Mouse (Mus musculus): ENCODE data around the gene Mfsd14b. TPM values are rescaled to one million over a fixed set of nuclear protein-coding genes. Genes with fewer than 3 reads are reported as not detected.

Gene Mfsd14b
- total RNA-seq, 2 experiments from 2014 or later, result 43.4 to 45.4 TPM

Other genes with a start within 250 kb of the Mfsd14b start
- 1 to 10 TPM; 4.9 to 6.0 TPM for gene Cntnap3, start 209.0 kb downstream of the Mfsd14b start, total RNA-seq (2021)
- not detected for gene Spata31, start 195.6 kb downstream of the Mfsd14b start, total RNA-seq (2021)
- under 1 TPM in 1 of 2 experiments, not detected in 1; 0.10 TPM for gene Spata31d1c, start 79.9 kb downstream of the Mfsd14b start, total RNA-seq (2021)
- not detected for gene Prss47, start 60.2 kb downstream of the Mfsd14b start, total RNA-seq (2021)
- gene Olfr465-ps1, start 25.1 kb upstream of the Mfsd14b start, total RNA-seq (2021), result not detected
- gene Olfr466, start 37.3 kb upstream of the Mfsd14b start, total RNA-seq (2021), result not detected
- under 1 TPM; 0.35 to 0.50 TPM for gene Nlrp4f, start 93.0 kb upstream of the Mfsd14b start, total RNA-seq (2021)
- under 1 TPM; 0.45 to 0.52 TPM for gene Gm10775, start 146.6 kb upstream of the Mfsd14b start, total RNA-seq (2021)
- gene Zfp369, start 165.8 kb upstream of the Mfsd14b start, total RNA-seq (2021), result 10 to 100 TPM; 53.9 to 72.1 TPM